Mouse (Mus musculus) bone marrow, adult 2 months (tissue): ENCODE measurements around the gene Ndufc2. TPM values are rescaled to one million over a fixed set of nuclear protein-coding genes. Genes with fewer than 3 reads are reported as not detected.
"Not testable (repeated sequence)": the region's sequence is repeated elsewhere in the genome, so short reads cannot be mapped to it uniquely, and the experiment has no call there.

ENCODE experiments used
- H3K27ac ChIP-seq: fragments of 200-500 bp; 2 replicates; pipeline ENCODE4 v1.5.1; 2012; ENCODE audit warnings: low read depth, mild to moderate bottlenecking, control low read depth, inconsistent platforms, low read length; ENCODE audit not compliant: control insufficient read depth, poor library complexity, insufficient read depth
- H3K4me1 ChIP-seq: fragments of 200-500 bp; 2 replicates; pipeline ENCODE4 v1.6.1; 2011; ENCODE audit warnings: low read length; ENCODE audit not compliant: control insufficient read depth, insufficient read depth
- H3K4me3 ChIP-seq: fragments of 200-500 bp; replicated peaks from 2 replicates; pipeline ENCODE3; 2011; ENCODE audit warnings: mild to moderate bottlenecking, low read depth, low read length, control low read depth; ENCODE audit not compliant: control insufficient read depth
- CTCF ChIP-seq: fragments of 200-500 bp; IDR thresholded peaks from 2 replicates; pipeline ENCODE4 v1.5.1; 2011; ENCODE audit warnings: low read length, control low read depth; ENCODE audit not compliant: control insufficient read depth, insufficient read depth
- POLR2A ChIP-seq: fragments of 200-500 bp; IDR thresholded peaks from 2 replicates; pipeline ENCODE4 v1.6.1; 2011; ENCODE audit warnings: low read depth, mild to moderate bottlenecking, control low read depth, low read length, borderline replicate concordance; ENCODE audit not compliant: control insufficient read depth
- WGBS: fragments of 180-500 bp; shearing (Covaris S2); methylation state at CpG from one replicate; pipeline ENCODE4 v1.1.7; 2018; 5-methylcytosine and 5-hydroxymethylcytosine counted together
- polyA plus RNA-seq: library from polyadenylated mRNA; stranded (reverse); fragments of >200 nt; gene quantifications from 2 replicates; pipeline ENCODE4 v1.2.4, GENCODE M21; 2011; ENCODE audit warnings: low replicate concordance; ENCODE audit not compliant: missing spikeins, insufficient read depth, insufficient read length

Gene Ndufc2
- polyA plus RNA-seq, 1 experiment = 53.4 TPM

GRCm38 (mm10) chr7:97446171-97446925, 46.5 kb downstream of the Ndufc2 start:
- Histone ChIP-seq H3K4me1 (no peaks in the 10 kb centered on the region; the same call in 1 of the 2 replicates), H3K27ac (no peak overlapping the region), H3K4me3 (no peak overlapping the region)
- 7% methylated on average over 6 of the region's 6 CpGs for WGBS
- TF ChIP-seq CTCF (no peak), POLR2A (no peak)

GRCm38 (mm10) chr7:97447050-97447531, 47.3 kb downstream of the Ndufc2 start:
- 63% methylated on average over 6 of the region's 6 CpGs for WGBS
- Histone ChIP-seq H3K27ac (no peak overlapping the region), H3K4me3 (no peak overlapping the region), H3K4me1 (no peaks in the 10 kb centered on the region; the same call in 1 of the 2 replicates)
- TF ChIP-seq POLR2A = no peak
- no peak for TF ChIP-seq CTCF

GRCm38 (mm10) chr7:97451023-97451422, 51.2 kb downstream of the Ndufc2 start, which contains the start of gene Kctd14:
Gene Kctd14, plus strand, starts transcription at chr7:97451323.
- 71% methylated on average over 2 of the region's 2 CpGs for WGBS
- H3K4me1 ChIP-seq, H3K4me3 ChIP-seq, H3K27ac ChIP-seq: not testable (repeated sequence)

DNA sequence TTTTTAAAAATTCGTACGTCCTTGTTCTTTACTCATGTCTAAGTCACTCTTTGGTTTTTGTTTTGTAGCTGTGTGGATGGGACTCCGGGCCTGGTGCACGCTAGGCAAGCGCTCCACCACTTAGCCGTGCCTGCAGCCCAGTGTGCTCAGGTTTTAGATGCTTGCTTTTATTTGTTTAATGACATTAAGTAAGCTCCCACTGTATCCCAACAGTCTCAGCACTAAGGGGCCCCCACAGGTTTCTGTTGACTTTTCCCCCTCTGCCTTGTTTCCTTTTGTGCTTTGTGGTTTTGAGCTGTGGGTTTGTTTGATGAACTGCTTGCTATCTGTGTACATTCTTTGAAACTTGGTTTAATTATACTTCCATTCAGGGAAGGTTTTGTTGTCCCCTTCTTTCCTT, 52.4 kb downstream of the Ndufc2 start:
- Histone ChIP-seq H3K4me3 (no peak overlapping the region), H3K4me1 (peaks cover 3% of the 10 kb centered on the region; the same call in 1 of the 2 replicates), H3K27ac (no peak overlapping the region)
- TF ChIP-seq CTCF = no peak
- TF ChIP-seq POLR2A = no peak
- 21% methylated on average over 6 of the region's 6 CpGs for whole genome bisulfite sequencing

GRCm38 (mm10) chr7:97453141-97453921, 53.5 kb downstream of the Ndufc2 start:
- peak overlapping the region; percentile 87 for H3K27ac ChIP-seq
- H3K4me1 ChIP-seq = peaks cover 3% of the 10 kb centered on the region; the same call in 1 of the 2 replicates
- WGBS = under 1% methylated on average over 27 of the region's 27 CpGs
- TF ChIP-seq CTCF (no peak), POLR2A (peak; percentile 39; the same call in 1 of the 2 replicates)
- peak overlapping the region; percentile 84 for H3K4me3 ChIP-seq

DNA sequence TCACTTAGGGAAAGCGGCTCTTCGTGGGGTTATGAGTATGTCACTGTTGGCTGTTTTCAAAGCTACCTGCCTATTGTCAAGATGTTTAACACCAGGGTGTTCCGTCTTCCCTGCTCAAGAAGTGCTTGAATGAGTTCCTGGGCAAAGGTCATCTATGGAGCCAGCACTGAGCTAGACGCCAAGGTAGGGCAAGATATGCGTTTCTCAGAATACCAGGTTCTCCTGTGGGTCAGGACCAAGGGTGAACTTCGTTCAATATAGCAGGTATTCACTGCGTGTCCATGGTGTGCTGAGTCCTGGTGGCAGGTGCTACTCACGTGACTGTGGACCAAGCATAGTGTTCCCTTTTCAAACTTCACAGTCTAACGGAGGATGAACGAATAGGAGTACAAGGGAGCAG, 55.0 kb downstream of the Ndufc2 start:
- peak overlapping the region; percentile 27 for H3K4me3 ChIP-seq
- WGBS = 91% methylated on average over 10 of the region's 10 CpGs

GRCm38 (mm10) chr7:97455577-97455976, 55.8 kb downstream of the Ndufc2 start:
- no peak overlapping the region for H3K4me3 ChIP-seq
- H3K4me1 ChIP-seq = peaks cover 3% of the 10 kb centered on the region; the same call in 1 of the 2 replicates
- H3K27ac ChIP-seq = 0 out of 2 replicates have a peak overlapping the region, but pooled peaks have one; percentile 5
- 25% methylated on average over 3 of the region's 3 CpGs for WGBS
- no peak for TF ChIP-seq POLR2A
- no peak for TF ChIP-seq CTCF

More for the DNA sequence above, 55.0 kb downstream of the Ndufc2 start:
- TF ChIP-seq POLR2A (no peak), CTCF (no peak)
- Histone ChIP-seq H3K27ac (no peak overlapping the region; the same call in 1 of the 2 replicates), H3K4me1 (peaks cover 3% of the 10 kb centered on the region; the same call in 1 of the 2 replicates)

Other genes with a start within 250 kb of the Ndufc2 start
- gene Usp35, start 68.0 kb upstream of the Ndufc2 start, polyA plus RNA-seq = 3.8 and 6.4 TPM in 2 replicates
- gene Kctd21, start 67.7 kb upstream of the Ndufc2 start, polyA plus RNA-seq = 0.65 and 1.2 TPM in 2 replicates
- gene Alg8, start 28.4 kb upstream of the Ndufc2 start, polyA plus RNA-seq = 48.7 and 59.1 TPM in 2 replicates
- 11.5 and 13.1 TPM in 2 replicates for gene Thrsp, start 17.7 kb downstream of the Ndufc2 start, polyA plus RNA-seq
- gene Kctd14, start 51.3 kb downstream of the Ndufc2 start, polyA plus RNA-seq = 12.6 and 13.5 TPM in 2 replicates
- gene Ints4, start 81.0 kb downstream of the Ndufc2 start, polyA plus RNA-seq = 14.7 and 22.4 TPM in 2 replicates
- gene Aamdc, start 179.5 kb downstream of the Ndufc2 start, polyA plus RNA-seq = 6.3 and 19.7 TPM in 2 replicates
- gene Rsf1, start 179.9 kb downstream of the Ndufc2 start, polyA plus RNA-seq = 7.0 and 14.2 TPM in 2 replicates